Mouse (Mus musculus): Measurements from ENCODE around the gene Trove2.
A peak's percentile ranks its signal among the peaks of the same experiment; 100 is the strongest.
"Not testable (repeated sequence)": the region's sequence is repeated elsewhere in the genome, so short reads cannot be mapped to it uniquely, and the experiment has no call there.

Trove2 gene

DNA sequence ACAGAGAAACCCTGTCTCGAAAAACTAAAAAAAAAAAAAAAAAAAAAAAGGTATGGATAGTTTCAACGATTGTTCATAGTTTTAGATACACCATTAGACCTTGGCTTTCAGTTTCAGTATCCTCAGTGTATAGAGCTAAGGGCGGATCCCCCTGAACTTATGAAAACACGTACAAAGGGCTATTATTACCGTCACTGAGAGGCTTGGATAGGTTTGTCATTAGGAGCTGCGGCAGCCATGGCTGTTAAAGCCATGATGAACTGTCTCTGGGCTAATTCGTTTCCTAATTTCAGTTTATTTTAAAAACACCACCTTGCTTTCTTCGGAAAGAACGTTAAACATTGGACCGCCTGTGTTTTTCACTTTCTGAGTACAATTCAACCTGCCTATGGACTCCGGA is 38.1 kb downstream of the Trove2 start:
- no peak for DNase-seq

DNA sequence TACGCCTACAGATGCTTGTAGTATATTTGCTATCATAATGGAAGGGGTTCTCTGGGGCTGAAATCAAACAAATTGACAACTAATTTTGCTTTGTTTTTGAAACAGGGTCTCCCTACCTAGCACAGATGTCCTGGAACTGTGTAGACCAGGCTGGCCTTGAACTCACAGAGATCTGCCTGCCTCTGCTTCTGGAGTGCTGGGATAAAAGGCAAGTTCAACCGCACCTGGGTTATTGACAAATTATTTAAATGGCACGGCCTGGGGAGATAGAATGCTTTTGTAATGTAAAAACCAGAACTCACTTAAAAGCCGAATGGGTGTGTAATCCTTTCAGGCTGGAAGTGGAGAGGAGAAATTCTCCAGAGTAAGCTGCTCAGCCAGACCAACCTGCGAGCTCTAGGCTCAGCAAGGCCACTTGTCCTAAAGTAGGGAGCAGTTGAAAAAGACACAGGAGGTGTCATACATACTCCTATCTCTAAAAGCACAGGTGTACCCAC is 42.9 kb downstream of the Trove2 start:
- DNase-seq: no peak

DNA sequence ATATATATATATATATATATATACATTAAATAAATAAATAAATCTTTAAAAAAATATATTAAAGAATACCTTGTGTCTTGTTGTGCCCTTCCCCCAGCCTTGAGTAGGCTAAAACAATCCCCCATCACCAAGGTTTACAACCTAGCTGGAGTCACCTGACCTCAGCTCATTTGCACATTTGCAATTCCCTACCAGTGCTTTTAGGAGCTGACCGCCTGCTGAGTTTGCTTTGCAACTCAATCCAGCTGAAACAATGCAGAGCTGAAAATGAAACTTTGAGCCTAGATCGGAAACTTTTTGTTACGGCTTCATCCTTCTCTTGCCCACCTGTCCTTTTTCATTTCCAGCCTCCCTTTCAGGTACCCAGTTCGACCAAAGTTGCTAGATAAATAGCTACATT is 45.2 kb downstream of the Trove2 start:
- DNase-seq: no peak

DNA sequence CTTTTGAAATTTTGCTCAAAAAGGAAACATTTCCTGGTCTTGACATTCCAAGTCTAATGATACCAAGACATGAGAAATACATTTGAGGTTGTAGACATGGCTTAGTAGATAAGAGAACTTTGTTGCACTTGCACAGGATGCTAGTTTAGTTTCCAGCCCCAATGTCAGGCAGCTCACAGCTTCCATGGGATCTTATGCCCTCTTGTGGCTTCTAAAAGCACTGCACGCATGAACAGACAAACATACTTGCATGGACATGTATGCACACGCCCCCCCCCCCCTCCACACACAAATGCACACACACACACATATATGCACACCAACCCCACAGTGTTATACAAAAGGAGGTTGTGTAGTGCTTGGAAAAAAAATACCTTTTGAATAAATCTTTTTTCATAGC is 46.0 kb downstream of the Trove2 start:
- DNase-seq: peak; percentile 50

- DNase-seq: no peak
Observed at GRCm38 (mm10) chr1:143727701-143728445, 49.0 kb downstream of the Trove2 start.

DNA sequence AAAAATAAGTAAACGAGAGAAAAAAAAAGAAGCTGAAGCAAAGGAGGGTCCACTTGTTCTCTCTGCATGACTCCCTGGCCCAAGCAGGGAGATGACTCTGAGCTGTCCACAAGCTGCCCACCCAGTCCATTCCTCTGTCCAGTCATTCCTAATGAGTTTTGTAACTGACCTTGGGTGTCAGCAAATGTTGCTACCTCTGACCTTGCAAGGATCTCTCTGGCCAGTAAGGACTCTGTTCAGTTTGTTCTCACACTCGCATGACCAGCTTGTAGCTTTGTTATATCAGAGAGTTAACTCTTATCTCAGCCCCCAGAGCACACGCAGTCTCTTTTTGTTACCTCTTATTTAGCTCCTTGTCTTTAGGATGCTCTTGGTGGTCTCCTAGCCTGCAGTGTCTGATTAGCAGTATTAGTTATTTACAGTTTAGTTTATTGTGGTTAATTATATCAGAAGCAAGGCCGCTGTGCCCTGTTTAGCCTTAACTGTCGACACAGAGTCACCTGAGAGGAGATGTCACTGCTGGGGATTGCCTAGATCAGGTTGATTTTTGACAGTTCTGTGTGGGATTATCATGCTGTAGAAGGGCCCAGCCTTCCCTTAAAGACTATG is 52.3 kb downstream of the Trove2 start:
- DNase-seq: no peak

DNA sequence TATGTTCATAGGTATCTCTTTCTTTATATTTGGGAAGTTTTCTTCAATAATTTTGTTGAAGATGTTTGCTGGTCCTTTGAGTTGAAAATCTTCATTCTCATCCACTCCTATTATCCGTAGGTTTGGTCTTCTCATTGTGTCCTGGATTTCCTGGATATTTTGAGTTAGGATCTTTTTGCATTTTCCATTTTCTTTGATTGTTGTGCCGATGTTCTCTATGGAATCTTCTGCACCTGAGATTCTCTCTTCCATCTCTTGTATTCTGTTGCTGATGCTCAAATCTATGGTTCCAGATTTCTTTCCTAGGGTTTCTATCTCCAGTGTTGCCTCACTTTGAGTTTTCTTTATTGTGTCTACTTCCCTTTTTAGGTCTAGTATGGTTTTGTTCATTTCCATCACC is 60.8 kb downstream of the Trove2 start, which contains the start of gene Glrx2:
Glrx2 (plus strand) TSS at position 301 of the 400 bp plus-strand sequence.
- DNase-seq: not testable (repeated sequence)

GRCm38 (mm10) chr1:143710627-143710976 is 66.3 kb downstream of the Trove2 start:
- no peak for DNase-seq

DNA sequence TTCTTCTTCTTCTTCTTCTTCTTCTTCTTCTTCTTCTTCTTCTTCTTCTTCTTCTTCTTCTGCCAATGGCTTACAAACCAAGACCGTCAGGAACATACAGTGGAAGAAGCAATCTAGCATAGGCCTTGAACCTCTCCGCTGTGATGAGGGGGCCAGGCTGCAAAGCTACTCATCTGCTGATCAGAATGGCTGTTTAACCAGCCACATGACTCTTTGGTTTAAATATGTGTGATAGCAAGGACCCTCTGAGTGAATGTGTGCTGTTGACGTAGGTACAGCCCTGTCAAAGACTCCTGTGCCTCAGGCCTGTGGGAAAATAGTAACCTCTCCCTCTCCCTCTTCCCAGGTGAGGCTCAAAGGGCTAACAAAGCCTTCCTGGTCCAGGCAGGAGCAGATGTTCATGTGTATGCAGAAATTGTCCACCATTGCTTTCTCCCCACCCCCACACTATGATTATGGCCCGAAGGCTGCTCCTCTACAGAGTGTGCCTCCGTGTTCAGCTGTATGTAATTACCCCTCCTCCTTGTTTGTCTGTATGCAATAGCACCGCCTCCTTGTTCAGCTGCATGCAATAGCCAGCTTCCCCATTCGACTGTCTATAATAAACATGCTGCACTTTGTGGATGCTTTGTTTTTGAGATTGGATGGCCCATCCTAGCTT is 66.8 kb downstream of the Trove2 start:
- no peak for DNase-seq

GRCm38 (mm10) chr1:143708361-143708760 is 68.5 kb downstream of the Trove2 start:
- DNase-seq: no peak

DNA sequence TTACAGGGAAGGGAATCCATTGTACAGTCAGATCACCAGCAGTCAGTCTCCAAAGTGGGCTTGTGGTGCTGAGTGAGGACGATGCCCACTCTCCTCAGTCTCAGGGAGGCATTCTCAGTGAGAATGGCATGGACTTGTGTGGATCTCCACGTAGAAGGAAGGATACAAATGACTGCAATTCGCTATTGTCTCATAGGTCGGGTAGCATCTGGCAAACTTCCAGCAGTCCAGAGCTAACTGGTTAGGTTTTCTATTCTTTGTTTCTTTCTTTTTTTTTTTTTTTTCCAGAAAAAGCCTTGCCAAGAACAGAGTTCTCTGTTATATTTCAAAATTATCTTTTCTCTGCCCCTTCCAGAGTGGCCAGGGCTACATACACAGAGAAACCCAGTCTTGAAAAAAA is 69.9 kb downstream of the Trove2 start:
- DNase-seq: no peak

DNA sequence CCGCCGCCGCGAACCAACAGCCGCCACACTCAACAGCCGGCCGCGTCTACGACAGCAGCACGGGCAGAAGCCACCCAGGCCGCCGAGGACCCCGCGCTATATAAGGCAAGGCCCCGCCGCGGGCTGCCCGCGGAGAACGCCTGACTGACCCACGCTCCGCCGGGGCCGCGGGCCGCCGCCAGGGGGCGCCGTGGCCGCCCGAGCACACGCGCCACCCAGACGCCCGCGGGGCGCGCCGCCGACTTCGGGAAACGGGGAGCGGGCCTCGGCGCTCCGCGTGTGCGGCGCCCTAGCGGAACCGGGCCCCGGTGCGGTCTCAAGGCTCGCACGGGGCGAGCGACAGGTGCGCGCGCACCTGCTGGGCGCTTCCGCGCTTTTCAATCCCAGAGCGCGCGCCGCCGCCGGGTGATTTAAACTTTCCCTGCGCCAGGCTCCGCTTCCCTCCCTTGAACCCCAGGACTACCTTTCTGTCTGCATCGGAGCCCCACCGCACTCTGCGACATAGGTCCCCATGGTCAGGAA is 74.1 kb downstream of the Trove2 start, which contains the start of gene Cdc73:
Cdc73 (minus strand) TSS at position 153 of the 522 bp plus-strand sequence.
- peak; percentile 95 for DNase-seq

- DNase-seq: peak; percentile 66
Observed at GRCm38 (mm10) chr1:143702141-143702740, 74.6 kb downstream of the Trove2 start.

GRCm38 (mm10) chr1:143701736-143702135 is 75.1 kb downstream of the Trove2 start:
- no peak for DNase-seq

Data from liver (tissue).